Mouse (Mus musculus) brain, embryonic 14.5 days (tissue): Measurements from ENCODE around the gene Vmn1r1.

ENCODE experiments used
- CTCF ChIP-seq: fragments of 200-500 bp; IDR thresholded peaks from 2 replicates; pipeline ENCODE4 v1.5.1; 2012; ENCODE audit warnings: inconsistent platforms, mild to moderate bottlenecking, moderate library complexity, borderline replicate concordance; ENCODE audit not compliant: insufficient read depth, insufficient read length; ENCODE audit errors: extremely low read depth
- POLR2A ChIP-seq: fragments of 200-500 bp; IDR thresholded peaks from 2 replicates; pipeline ENCODE4 v1.6.1; 2012; ENCODE audit warnings: mild to moderate bottlenecking, inconsistent platforms, borderline replicate concordance; ENCODE audit not compliant: poor library complexity, insufficient read depth, insufficient read length, severe bottlenecking; ENCODE audit errors: extremely low read depth

GRCm38 (mm10) chr1:182124924-182125368 is 39.3 kb downstream of the Vmn1r1 start:
- no peak for TF ChIP-seq CTCF
- 0 out of 2 replicates have a peak, but pooled peaks have one; percentile 10 for TF ChIP-seq POLR2A
